Mouse (Mus musculus): ENCODE measurements around the gene Hdac9.
A peak's percentile ranks its signal among the peaks of the same experiment; 100 is the strongest.

Hdac9 gene

GRCm38 (mm10) chr12:34916995-34917394, at the start of gene Hdac9:
TSS of gene Hdac9 (minus strand) at chr12:34917095.
- no peak for DNase-seq (ENCODE audit: extremely low spot score)

- no peak for DNase-seq (ENCODE audit: extremely low spot score)
Measured at GRCm38 (mm10) chr12:34949066-34949706, 32.3 kb upstream of the Hdac9 start.

- no peak for DNase-seq (ENCODE audit: extremely low spot score)
Measured at GRCm38 (mm10) chr12:34937918-34938317, 21.0 kb upstream of the Hdac9 start.

GRCm38 (mm10) chr12:34908008-34908407, 8.9 kb downstream of the Hdac9 start:
- no peak for DNase-seq (ENCODE audit: extremely low spot score)

- DNase-seq (ENCODE audit: extremely low spot score): peak; percentile 17
Measured at GRCm38 (mm10) chr12:34907506-34907850, 9.4 kb downstream of the Hdac9 start.

- peak; percentile 59 for DNase-seq (ENCODE audit: extremely low spot score)
Measured at GRCm38 (mm10) chr12:34906704-34907505, 10.0 kb downstream of the Hdac9 start.

- peak; percentile 38 for DNase-seq (ENCODE audit: extremely low spot score)
Measured at GRCm38 (mm10) chr12:34906376-34906703, 10.6 kb downstream of the Hdac9 start.

GRCm38 (mm10) chr12:34900241-34900640, 16.7 kb downstream of the Hdac9 start:
- DNase-seq (ENCODE audit: extremely low spot score): no peak

GRCm38 (mm10) chr12:34894867-34895266, 22.0 kb downstream of the Hdac9 start:
- DNase-seq (ENCODE audit: extremely low spot score): no peak

GRCm38 (mm10) chr12:34888694-34889093, 28.2 kb downstream of the Hdac9 start:
- DNase-seq (ENCODE audit: extremely low spot score): no peak

- no peak for DNase-seq (ENCODE audit: extremely low spot score)
Measured at GRCm38 (mm10) chr12:34874926-34875325, 42.0 kb downstream of the Hdac9 start.

- DNase-seq (ENCODE audit: extremely low spot score): no peak
Measured at GRCm38 (mm10) chr12:34871028-34871427, 45.9 kb downstream of the Hdac9 start.

GRCm38 (mm10) chr12:34841196-34841595, 75.7 kb downstream of the Hdac9 start:
- DNase-seq (ENCODE audit: extremely low spot score): no peak

- no peak for DNase-seq (ENCODE audit: extremely low spot score)
Measured at GRCm38 (mm10) chr12:34837318-34837717, 79.6 kb downstream of the Hdac9 start.

GRCm38 (mm10) chr12:34836864-34837263, 80.0 kb downstream of the Hdac9 start:
- DNase-seq (ENCODE audit: extremely low spot score): no peak

GRCm38 (mm10) chr12:34836085-34836484, 80.8 kb downstream of the Hdac9 start:
- no peak for DNase-seq (ENCODE audit: extremely low spot score)

GRCm38 (mm10) chr12:34835493-34835892, 81.4 kb downstream of the Hdac9 start:
- DNase-seq (ENCODE audit: extremely low spot score): no peak

- DNase-seq (ENCODE audit: extremely low spot score): no peak
Measured at GRCm38 (mm10) chr12:34828684-34829083, 88.2 kb downstream of the Hdac9 start.

GRCm38 (mm10) chr12:34826931-34827330, 90.0 kb downstream of the Hdac9 start:
- DNase-seq (ENCODE audit: extremely low spot score): no peak

GRCm38 (mm10) chr12:34820229-34820628, 96.7 kb downstream of the Hdac9 start:
- no peak for DNase-seq (ENCODE audit: extremely low spot score)

- no peak for DNase-seq (ENCODE audit: extremely low spot score)
Measured at GRCm38 (mm10) chr12:34811673-34812613, 105.0 kb downstream of the Hdac9 start.

- no peak for DNase-seq (ENCODE audit: extremely low spot score)
Measured at GRCm38 (mm10) chr12:34810221-34810620, 106.7 kb downstream of the Hdac9 start.
